Mouse (Mus musculus) cerebellum, postnatal 36 days (tissue): ENCODE measurements around the gene Poln.

Experiments used
- DNase-seq, 2 experiments: peaks; one replicate each; pipeline ENCODE4 v3.0.0; 2021 to 2022; ENCODE audit warnings: mixed read lengths in 2 of 2

Poln gene

DNA sequence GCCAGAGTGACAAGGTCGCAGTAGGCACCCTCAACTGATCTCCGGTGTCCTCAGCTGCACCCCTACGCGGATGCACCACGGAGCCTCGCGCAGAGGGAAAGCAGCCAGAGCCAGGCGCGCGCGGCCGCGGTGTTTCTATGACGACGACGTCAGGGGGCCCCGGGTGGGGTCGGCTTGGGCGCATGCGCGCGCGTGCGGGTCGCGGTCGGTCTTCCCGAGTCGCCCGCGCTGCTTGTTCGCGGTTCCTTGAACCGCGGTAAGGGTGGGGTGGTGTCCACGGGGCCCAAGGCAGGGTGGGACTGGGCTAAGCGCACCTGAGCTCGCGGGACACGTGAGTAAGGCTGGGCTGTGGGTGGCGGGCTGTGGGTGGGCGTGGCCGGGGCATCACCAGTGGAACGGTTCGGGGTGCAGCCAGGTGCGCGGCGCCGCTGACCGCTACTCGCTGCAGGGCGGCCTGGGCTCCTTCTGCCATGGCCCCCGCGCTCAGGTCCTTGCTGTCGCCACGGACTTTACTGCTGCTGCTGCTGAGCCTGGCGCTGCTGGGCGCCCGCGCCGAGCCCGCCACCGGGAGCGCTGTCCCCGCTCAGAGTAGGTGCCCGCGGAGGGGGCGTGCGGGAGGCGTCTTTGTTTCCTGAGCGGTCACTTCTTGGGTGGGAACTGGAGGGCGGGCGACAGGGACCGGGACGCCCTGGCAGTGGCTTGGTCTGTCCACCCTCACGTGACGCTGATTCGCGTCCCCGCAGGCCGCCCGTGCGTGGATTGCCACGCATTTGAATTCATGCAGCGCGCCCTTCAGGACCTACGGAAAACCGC is 185.7 kb downstream of the Poln start, which contains the start of gene Gm1673:
Gm1673 (plus strand) TSS at position 125 of the 813 bp plus-strand sequence.
- peak; percentile 87 to 91 for DNase-seq

DNA sequence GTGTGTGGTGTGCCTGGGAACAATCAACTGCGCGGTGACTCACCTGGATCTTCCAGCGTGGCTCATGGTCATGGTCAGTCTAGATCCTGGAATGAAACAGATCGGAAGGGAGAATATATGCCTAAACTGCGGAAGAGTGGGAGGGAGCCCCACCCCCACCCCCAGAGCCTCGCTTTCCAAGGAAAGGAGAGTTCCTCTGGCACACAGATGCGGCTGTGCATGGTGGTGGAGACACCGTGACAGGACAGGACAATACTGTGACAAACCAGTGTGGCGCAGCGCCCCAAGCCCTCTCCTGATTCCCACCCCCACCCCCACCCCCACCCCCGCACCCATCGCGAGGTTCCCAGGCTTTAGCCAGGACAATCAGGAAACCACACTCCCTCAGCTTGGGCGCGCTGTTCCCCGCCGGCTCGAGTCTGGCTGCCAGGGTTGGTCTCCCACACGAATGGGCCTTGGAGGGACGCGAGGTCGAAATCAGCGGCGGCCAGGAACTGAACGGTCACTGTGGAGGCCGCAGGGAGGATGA is 186.5 kb downstream of the Poln start:
- DNase-seq, result no peak

DNA sequence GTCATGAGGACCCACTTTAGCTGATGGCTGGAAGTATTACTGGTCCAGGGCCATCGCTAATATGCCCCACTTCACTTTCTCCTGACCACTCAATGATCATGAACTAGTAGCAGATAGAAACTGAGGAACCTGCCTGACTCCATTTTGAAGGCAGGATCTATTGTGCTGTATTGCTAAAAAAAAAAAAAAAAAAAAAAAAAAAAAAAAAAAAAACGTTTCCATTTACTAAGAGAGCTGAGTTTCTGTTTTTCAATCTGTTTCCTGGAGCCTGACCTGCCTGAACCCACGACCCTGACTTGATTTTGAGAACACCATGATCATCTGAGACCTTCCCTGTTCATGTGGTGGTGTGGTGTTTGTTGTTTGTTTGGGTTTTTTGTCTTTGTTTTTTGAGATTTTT is 193.0 kb downstream of the Poln start:
- DNase-seq, result no peak

DNA sequence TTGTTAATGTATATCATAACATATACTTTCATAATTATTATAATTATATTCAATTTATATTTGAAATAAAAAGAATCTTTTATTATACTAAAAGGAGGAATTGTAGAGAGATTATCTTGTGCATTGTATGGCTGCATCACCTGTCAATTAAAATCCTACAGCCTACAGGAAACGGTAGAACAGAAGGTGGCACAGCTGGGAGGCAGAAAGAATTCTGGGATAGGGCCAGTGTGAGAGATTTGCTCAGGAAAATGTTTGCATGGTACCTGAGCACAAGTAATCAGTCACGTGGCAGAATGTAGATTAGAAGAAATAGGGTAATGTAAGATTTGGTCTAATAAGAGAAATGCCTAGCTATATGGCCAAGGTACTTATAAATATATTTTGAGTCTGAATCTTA is 194.5 kb downstream of the Poln start:
- peak; percentile 43 to 53 for DNase-seq

DNA sequence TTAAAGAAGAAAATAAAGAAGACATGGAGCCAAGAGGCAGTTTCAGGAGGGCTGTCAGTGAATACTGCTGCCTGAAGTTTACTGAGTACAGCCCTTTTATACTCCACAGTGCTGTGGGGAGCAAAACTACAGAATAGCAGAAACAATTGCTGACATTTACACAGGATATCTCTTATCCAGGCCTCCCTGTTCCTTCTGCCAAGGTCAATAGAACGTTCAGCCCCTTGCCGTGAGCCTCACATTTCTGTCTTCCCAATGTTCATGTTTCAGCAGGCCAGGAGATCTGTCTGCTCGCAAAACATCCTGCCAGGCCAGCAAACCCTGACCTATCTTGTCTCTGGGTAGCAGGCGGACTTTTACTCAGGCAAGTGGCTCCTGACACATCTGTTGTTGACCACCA is 209.9 kb downstream of the Poln start:
- DNase-seq, result no peak
